Mouse (Mus musculus): Measurements from ENCODE around the gene Sept9. TPM values are rescaled to one million over a fixed set of nuclear protein-coding genes. Genes with fewer than 3 reads are reported as not detected.
A peak's percentile ranks its signal among the peaks of the same experiment; 100 is the strongest.

Sept9 gene
- total RNA-seq, 2 experiments from 2014 or later, result 75.1 to 78.9 TPM

- DNase-seq (ENCODE audit: low spot score in 2 of 2), result no peak
These were observed 197.5 kb downstream of the Sept9 start for GRCm38 (mm10) chr11:117396929-117397328.

DNA sequence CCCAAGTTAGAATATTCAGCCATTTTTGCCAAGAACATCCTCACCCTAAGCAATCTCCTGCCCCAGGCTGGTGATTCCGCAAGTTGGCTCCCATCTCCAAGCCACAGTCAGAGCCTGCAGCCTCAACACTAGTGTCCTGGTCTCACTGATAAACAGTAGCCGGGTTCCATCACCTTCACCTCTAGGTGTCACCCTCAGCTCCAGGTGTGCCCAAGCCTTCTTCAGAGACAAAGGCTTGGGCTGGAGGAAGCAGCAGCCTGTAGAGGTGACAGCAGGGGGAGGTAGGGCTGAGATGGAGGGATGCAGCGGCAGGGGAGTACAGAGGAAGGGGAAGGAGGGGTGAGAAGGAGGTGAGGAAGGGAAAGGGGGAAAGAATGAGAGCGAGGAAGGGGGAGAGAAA is 198.3 kb downstream of the Sept9 start:
- no peak for DNase-seq (ENCODE audit: low spot score in 2 of 2)

DNA sequence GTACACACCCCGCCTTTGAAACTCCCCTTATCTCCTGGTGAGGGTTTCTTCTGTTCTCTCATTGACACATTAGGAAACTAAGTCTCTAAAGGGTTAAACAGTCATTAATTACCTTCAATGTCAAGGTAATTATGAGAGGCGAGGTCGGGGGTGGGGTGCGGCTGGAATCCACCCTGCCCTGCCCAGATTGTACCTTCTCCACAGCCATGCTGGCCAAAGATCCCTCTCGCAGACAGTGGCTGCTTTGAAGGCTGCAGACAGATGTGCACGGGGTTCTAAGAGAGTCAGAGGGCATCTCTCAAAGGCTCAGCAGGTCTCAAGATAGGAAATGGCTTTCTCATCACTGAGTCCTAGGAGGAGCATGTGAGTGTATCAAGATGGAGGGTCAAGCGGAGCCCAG is 198.7 kb downstream of the Sept9 start:
- no peak for DNase-seq (ENCODE audit: low spot score in 2 of 2)

DNA sequence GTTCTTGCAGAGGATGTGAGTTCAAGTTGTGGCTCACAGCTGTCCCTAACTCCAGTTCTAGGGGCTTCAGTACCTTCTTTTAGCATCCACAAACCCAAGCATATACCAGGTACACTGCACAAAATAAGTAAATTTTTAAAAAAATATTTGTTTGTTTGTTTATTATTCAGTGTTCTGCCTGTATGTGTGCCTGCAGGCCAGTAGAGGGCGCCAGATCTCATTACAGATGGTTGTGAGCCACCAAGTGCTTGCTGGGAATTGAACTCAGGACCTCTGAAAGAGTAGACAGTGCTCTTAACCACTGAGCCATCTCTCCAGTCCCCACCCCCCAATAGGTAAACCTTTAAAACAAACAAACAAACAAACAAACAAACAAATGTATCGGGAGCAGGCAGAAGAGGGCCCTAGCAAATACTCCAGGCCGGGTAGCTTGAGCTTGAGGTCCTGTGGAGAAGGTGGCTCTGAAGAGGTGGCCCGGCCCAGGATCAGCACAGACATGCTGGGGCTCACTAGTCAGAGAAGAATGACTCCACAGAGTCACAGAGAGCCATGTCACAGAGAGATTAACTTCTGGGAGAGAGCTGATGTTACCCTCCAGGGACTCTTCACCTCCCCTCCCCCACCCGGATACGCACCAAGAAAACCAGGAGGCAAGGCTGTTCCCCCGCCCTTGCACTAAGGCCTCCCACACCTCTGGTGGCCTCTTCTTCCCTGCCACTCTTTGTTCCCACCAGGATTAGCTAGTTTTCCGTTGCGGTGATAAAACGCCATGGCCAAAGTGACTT is 202.3 kb downstream of the Sept9 start:
- DNase-seq (ENCODE audit: low spot score in 2 of 2), result no peak

DNA sequence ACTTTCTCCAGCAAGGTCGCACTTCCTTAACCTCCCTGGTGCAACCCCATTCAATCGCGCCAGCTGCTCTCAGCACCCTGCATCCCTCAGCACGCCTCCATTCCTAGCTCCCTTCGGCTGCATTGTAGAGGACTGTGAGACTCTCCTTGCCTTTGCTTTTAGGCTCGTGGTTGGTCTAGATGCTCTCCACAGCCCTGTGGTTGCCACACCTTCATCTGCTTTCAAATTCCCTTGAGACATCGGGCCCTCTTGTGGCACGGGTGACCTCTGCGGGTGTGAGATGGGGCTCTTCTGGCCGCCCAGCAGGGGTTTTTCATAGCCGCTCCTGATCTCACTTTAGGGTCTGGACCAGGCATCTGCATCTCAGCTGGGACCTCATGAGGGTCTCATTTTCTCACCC is 203.1 kb downstream of the Sept9 start:
- DNase-seq (ENCODE audit: low spot score in 2 of 2), result no peak

GRCm38 (mm10) chr11:117403073-117403472 is 203.6 kb downstream of the Sept9 start:
- DNase-seq (ENCODE audit: low spot score in 2 of 2), result no peak

GRCm38 (mm10) chr11:117403781-117404180 is 204.3 kb downstream of the Sept9 start:
- DNase-seq (ENCODE audit: low spot score in 2 of 2), result no peak

DNA sequence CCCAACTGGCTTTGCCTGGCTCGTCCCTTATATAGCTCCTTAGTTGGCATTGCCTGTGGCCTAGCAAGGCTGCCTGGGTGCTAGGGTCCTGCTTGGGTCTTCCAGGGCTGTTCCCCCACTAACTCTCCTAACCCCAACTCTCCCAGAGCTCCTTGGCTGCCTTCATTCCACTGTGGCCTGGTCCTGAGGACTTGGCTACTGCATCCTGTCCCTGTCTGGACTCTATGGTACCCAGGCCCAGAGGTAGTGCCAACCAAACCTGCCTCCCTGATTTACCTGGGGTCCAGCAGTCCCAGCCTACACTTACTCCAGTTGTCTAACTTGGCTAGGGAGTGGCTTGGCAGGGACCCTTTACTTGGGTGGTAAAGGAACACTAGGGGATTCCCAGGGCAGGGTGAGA is 207.2 kb downstream of the Sept9 start:
- no peak for DNase-seq (ENCODE audit: low spot score in 2 of 2)

GRCm38 (mm10) chr11:117407196-117407595 is 207.7 kb downstream of the Sept9 start:
- no peak for DNase-seq (ENCODE audit: low spot score in 2 of 2)

DNA sequence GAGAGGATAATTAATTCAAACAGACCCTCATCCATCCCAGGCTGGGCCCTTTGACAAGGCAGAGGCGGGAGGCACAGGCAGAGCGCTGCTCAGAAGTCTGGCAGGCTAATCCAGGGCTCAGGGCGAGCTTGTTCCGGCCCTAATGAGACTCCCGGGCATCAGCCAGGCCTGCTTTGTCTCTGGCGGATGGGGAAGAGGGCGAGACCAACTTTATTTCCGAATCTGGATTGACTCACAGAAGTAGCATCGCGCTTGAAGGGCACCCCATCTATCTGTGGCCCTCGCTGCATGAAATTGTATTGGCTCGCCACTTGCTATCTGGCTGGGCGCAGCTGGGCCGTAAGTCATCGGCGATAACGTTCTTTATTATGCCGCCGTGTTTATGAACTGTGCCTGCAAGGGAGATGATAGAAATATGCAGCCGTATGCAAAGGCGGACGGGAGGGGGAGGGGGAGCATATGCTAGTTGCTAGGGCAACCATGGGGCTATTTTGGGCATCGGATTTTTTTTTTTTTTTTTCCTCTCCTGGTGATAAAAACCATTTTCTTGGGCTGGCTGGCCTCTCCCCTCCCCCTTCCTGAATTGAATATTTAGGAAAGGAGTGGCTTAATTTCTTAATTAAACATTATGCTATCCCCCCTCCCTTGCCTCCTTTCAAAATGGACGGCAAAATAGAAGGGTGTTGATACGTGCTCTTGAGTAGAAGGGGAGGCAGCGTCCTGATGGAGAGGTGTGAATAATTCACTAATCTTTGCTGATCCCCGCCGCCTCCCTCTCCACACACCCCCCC is 208.4 kb downstream of the Sept9 start:
- peak in 1 of 2 experiments; percentile 38 for DNase-seq (ENCODE audit: low spot score in 2 of 2)

- no peak for DNase-seq (ENCODE audit: low spot score in 2 of 2)
These were observed 209.1 kb downstream of the Sept9 start for GRCm38 (mm10) chr11:117408442-117409031.

DNA sequence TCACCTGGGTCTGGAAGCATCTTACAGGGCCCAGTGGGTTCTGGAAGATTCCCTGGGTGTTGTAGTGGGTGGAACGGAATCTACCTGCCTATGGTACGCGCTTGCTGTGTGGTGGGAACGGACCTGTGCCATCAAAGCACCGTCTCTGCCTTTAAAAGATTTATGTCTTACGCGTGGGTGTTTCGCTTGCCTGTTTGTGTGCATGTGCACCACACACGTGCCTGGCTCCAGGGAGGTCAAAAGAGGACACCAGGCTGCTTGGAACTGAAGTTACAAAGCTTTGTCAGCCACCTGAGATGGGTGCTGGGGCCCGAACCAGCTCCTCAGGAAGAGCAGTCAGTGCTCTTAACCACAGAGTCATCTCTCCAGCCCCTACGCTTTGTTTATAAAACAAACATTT is 209.9 kb downstream of the Sept9 start:
- no peak for DNase-seq (ENCODE audit: low spot score in 2 of 2)

DNA sequence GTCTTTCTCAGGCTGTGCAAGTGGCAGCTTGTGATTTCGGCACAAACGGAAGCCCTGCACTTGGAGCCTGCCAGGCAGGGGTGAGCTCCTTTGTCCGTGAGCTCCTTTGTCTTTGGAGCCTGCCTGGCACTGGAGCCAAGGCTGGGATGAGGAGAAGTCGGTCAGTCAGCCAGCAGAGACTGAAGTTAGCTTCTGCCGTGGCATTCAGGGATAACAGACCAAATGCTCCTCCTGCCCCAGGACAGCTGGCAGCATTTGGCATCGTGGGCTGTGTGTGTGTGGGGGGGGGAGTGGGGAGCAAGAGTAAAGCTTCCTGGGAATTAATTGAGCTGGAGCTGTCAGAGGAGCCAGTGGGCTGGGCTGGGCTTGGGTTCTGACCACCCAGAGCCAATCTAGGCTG is 210.6 kb downstream of the Sept9 start:
- DNase-seq (ENCODE audit: low spot score in 2 of 2), result no peak

GRCm38 (mm10) chr11:117411663-117412062 is 212.2 kb downstream of the Sept9 start:
- DNase-seq (ENCODE audit: low spot score in 2 of 2), result no peak

Other genes with a start within 250 kb of the Sept9 start
- 100 to 1,000 TPM; 134 to 144 TPM for gene Sec14l1, start 84.5 kb upstream of the Sept9 start, total RNA-seq (2021)

Measured in gastrocnemius, postnatal 4 days (tissue).